Mouse (Mus musculus) MN1 (cell line): ENCODE data around the gene Tmem121.

Experiments
- DNase-seq: peaks from one replicate; pipeline ENCODE4 v3.0.0-alpha.2; 2016; ENCODE audit warnings: low spot score

Tmem121 gene

GRCm38 (mm10) chr12:113149341-113149740, 36.4 kb upstream of the Tmem121 start:
- no peak for DNase-seq

GRCm38 (mm10) chr12:113149896-113150295, 35.8 kb upstream of the Tmem121 start:
- no peak for DNase-seq

DNA sequence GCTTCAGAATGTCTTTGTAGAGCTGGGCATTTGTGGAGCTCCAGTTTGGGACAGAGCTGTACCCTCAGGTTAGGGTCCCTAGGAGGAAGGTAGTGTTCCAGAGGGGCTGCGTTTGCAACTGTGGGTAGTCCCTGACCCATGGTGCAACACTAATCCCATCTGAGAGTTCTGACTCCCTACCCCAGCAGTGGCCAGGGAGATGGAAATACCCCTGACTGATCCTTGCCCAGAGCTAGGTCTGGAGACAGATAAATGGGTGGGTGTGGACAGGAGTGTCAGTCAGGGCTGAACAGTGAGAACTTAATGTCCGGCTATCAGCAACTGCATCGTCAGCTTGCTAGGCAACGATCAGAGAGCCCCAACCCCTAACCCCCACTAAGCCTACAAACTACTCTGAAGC, 35.1 kb upstream of the Tmem121 start:
- DNase-seq = no peak

DNA sequence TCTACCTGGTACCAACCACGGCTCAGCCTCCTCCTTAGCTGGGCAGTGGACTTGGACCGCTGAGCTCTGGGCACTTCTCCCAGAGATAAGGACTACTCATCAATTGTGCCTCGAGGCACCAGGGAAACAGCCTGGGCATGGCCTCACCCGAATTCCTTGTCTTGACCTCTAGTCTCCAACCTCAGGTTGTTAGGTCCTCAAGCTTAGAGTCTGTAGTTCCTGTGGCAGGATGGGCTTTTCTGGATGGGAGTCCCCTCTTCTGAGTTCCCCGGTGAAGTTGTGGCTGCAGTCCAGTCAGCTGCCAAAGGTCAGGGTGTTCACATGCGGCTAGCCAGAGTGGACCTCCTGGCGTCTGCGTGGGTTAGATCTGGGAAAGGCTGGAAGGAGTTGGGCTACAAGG, 34.7 kb upstream of the Tmem121 start:
- DNase-seq = peak; percentile 17

- DNase-seq = peak; percentile 61
Observed at GRCm38 (mm10) chr12:113151661-113152271, 34.0 kb upstream of the Tmem121 start.

DNA sequence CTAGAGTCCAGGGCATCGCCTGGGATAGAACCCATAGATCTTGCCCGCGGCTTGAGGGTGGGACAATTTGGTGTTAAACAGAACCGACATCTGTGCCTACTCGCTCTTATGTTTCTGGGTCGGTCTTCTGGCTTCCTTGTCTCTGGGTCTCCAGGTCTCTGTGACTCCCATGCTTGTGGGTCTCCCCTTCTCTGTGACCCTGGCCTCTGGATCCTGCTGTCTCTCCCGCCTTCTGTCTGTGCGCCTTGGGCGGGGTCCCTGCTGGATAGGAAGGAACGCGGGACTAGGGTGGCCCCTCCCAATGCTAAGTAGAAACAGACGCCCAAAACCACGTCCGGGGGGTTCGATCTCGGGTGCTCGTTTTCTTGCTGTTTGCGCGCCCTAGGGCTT, 33.5 kb upstream of the Tmem121 start:
- peak; percentile 34 for DNase-seq

DNA sequence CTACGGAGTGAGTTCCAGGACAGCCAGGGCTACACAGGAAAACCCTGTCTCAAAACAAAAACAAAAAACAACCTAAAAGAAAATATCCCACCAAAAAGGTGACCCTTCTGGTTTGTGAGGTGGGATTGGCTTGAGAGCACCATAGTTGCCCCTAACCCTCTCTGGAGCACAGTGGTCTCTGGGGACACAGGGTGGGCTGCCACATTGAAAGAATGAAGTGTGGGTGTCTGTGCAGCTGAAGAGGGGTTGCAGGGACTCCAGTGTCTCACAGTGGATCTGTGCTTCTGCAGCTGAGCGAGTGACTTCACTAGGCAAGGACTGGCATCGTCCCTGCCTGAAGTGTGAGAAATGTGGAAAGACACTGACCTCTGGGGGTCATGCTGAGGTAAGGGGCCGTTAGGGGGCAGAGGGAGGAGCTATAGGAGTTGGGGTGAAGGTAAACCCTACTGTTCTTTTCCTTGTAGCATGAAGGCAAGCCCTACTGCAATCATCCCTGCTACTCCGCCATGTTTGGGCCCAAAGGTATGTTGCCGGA, 32.7 kb upstream of the Tmem121 start:
- DNase-seq = no peak

- no peak for DNase-seq
Observed at GRCm38 (mm10) chr12:113153971-113154370, 31.8 kb upstream of the Tmem121 start.

- no peak for DNase-seq
Observed at GRCm38 (mm10) chr12:113154747-113155075, 31.0 kb upstream of the Tmem121 start.

DNA sequence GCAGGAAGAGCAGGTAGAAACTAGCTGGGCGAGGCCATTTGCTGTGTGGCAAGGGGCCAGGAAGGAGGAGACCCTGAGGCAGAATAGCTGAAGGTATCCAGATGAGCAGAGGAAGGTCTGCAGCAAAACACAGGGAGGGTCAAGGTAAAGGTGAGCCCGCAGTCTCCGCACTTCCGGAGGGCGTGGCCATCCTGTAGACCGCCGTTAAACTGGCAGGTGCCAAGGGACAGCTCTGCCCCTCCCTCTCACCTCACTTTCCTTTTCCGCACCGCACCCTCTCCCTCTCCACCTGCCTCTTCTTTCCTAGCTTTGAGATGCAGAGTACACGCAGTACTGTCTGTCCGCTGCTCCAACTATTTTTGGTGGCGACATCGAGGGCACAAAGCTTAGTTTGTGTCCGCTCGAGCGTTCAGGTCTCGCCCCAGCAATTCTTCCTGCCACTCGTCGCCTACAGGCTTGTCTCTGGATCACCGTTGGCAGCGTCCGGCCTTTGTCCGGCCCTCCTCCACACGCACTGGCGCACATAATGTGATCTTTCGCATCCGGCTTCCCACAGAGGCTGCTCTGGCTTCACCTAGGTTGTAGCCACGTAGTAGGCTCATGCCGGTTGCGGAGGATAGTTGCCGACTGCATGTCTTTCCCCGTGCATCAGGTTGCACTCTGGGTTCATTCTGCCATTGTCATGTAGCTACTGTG, 30.5 kb upstream of the Tmem121 start:
- DNase-seq = peak; percentile 56

DNA sequence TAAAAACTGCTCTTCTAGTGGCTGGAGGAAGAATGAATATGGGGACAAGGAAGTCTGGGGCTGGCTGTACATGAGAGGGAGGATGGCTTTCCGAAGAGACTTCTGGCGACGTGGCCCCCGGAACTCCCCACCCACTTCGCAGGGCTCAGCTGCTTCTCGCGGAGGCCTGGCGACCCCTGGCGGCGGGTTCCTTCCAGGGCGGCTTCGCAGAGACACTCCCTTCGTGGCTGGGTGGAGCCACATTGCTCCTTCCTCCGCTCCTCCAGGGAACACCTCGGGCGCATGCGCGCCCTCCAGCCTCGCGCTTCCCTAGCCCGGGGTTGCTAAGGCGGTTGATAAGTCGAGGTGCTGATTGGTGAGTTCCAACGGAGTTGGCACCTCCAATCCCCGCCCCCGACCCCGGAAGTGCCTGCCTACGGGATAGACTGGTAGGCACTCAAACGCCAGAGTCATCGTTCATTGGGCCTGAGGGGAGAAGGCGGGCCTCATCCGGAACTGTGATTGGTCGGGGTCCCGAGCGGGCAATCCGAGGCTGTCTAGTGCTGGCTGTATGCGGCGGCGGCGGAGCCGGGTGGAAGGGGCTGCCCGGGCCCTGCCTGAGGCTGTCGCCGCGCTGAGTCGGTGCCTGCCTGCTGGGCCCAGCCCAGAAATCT, 29.7 kb upstream of the Tmem121 start, which contains the start of gene Tedc1:
Gene Tedc1, plus strand, starts transcription at position 535 of the 653 bp plus-strand sequence.
- peak; percentile 97 for DNase-seq

- no peak for DNase-seq
Observed at GRCm38 (mm10) chr12:113156540-113156929, 29.2 kb upstream of the Tmem121 start.

GRCm38 (mm10) chr12:113157002-113157401, 28.7 kb upstream of the Tmem121 start:
- DNase-seq = peak; percentile 44

GRCm38 (mm10) chr12:113157521-113157920, 28.2 kb upstream of the Tmem121 start:
- DNase-seq = no peak

GRCm38 (mm10) chr12:113157971-113158370, 27.8 kb upstream of the Tmem121 start:
- no peak for DNase-seq

GRCm38 (mm10) chr12:113163561-113164006, 22.1 kb upstream of the Tmem121 start:
- DNase-seq = no peak

DNA sequence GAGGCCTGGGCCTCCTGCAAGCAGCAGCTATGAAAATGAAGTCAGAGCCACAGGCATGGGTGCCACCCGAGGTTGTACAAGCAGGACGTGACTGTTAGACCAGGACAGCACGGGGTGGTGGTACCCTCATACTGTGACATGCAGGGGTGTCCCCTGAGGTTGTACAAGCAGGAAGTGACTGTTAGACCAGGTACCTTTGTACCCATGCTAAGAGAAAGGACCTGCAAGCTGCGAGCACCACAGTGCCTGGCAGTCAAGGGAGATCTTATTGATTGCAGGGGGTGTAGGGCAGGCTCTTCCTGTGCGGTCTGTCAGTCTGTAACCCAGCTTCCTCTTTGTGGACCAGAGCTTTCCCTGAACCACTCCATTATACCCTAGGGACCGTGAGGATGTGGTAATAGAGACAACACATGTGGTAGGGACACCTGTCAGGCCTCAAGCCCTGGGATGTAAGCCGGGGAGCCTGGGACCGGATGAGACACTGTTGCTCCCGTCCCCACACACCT, 17.6 kb upstream of the Tmem121 start:
- DNase-seq = no peak

GRCm38 (mm10) chr12:113176960-113177725, 8.6 kb upstream of the Tmem121 start:
- DNase-seq = no peak

DNA sequence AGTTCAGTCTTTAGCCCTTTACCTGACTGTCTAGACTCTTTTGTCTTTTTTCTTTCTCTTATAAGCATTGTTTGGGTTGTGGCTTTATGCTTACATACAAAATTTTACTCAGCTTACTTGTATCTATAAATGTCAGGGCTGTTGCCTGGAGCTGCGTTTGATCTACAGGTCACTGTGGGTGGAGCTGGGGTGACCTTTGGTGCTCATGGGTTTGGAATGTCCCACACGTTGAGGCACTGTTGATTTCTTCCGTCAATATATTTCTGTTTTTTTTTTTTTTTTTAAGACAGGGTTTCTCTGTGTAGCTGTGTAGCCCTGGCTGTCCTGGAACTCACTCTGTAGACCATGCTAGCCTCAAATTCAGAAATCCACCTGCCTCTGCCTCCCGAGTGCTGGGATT, 4.7 kb upstream of the Tmem121 start:
- DNase-seq = no peak

GRCm38 (mm10) chr12:113184945-113185344, 785 bp upstream of the Tmem121 start:
- DNase-seq = no peak

DNA sequence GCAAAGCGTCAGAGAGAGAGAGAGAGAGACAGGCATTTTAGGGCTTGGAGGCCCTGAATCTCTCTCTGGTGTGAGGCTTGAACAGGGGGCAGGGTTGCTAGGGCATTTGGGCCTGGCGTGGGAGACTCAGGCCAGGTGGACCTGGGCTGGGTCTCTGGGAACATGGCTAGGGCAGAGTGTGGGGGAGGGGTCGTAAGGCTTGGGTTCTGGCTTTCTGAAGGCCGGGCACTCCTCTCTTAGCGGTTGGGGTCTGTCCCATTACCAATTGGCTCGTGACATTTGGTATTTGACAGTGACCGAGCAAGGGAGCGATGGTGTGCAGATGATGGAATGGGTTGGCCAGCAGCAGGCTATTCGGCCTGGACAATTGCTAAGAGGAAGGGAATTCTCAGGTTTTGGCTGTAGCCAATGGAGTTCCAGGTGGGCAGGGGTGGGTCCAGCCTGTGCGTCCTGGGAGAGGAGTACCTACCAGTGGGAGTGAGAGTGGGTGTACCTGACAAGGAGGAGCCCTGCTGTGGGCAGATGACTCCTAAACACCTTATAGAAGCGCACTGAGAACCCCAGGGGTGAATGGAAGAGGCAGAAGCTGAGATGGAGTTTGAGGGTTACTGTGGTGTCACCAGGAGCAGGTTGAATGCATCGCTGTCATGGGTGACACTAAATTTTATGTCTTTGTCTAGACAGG, 738 bp downstream of the Tmem121 start:
- DNase-seq = no peak

GRCm38 (mm10) chr12:113187011-113187375, 1.3 kb downstream of the Tmem121 start:
- no peak for DNase-seq
